Mouse (Mus musculus) hindbrain, embryonic 12.5 days (tissue): ENCODE results near the gene Kat6b. TPM values are rescaled to one million over a fixed set of nuclear protein-coding genes. Genes with fewer than 3 reads are reported as not detected.
"Not testable (repeated sequence)": the region's sequence is repeated elsewhere in the genome, so short reads cannot be mapped to it uniquely, and the experiment has no call there.

Experiments used
- ATAC-seq: fragments of 200-750 bp; cut with Nextera tagmentation; 2 replicates; pipeline ENCODE4 v1.8.0; 2017; ENCODE audit warnings: moderate TSS enrichment; ENCODE audit not compliant: low FRiP score
- H3K27ac ChIP-seq: fragments of 300-500 bp; sonication (generic); 2 replicates; pipeline ENCODE4 v1.5.1; 2016; ENCODE audit warnings: mild to moderate bottlenecking
- H3K27me3 ChIP-seq: fragments of 300-500 bp; sonication (generic); 2 replicates; pipeline ENCODE4 v1.6.1; 2016; ENCODE audit warnings: mild to moderate bottlenecking
- H3K36me3 ChIP-seq: fragments of 300-500 bp; sonication (generic); 2 replicates; pipeline ENCODE4 v1.6.1; 2016; ENCODE audit warnings: mild to moderate bottlenecking
- H3K4me1 ChIP-seq: fragments of 300-500 bp; sonication (generic); 2 replicates; pipeline ENCODE4 v1.6.1; 2016
- H3K4me2 ChIP-seq: fragments of 300-500 bp; sonication (generic); replicated peaks from 2 replicates; pipeline ENCODE4 v1.6.1; 2016; ENCODE audit warnings: mild to moderate bottlenecking
- H3K4me3 ChIP-seq: fragments of 300-500 bp; sonication (generic); 2 replicates; pipeline ENCODE4 v1.5.1; 2016; ENCODE audit warnings: mild to moderate bottlenecking
- H3K9ac ChIP-seq: fragments of 300-500 bp; sonication (generic); 2 replicates; pipeline ENCODE4 v1.6.1; 2016; ENCODE audit warnings: mild to moderate bottlenecking, moderate library complexity
- H3K9me3 ChIP-seq: fragments of 300-500 bp; sonication (generic); replicated peaks from 2 replicates; pipeline ENCODE4 v1.6.1; 2016; ENCODE audit warnings: mild to moderate bottlenecking
- WGBS: fragments of 180-500 bp; shearing (Covaris S2); methylation state at CpG from one replicate; pipeline ENCODE4 v1.1.7; 2016; 5-methylcytosine and 5-hydroxymethylcytosine counted together
- polyA plus RNA-seq: library from polyadenylated mRNA; unstranded; fragments of >200 nt; fragmentation: Nextera tagmentation; extraction: Ambion mirVana; gene quantifications from 2 replicates; pipeline ENCODE4 v1.2.1, GENCODE M21; 2016

Kat6b gene
- polyA plus RNA-seq, 1 experiment from 2014 or later: 27.1 TPM

GRCm38 (mm10) chr14:21458696-21459095, 22.5 kb upstream of the Kat6b start:
- Histone ChIP-seq H3K9me3 (no peaks in the 10 kb centered on the region), H3K4me1 (no peaks in the 10 kb centered on the region), H3K4me3 (no peak overlapping the region), H3K27me3 (no peaks in the 10 kb centered on the region), H3K9ac (no peak overlapping the region), H3K36me3 (no peaks in the 10 kb centered on the region), H3K27ac (no peak overlapping the region), H3K4me2 (no peak overlapping the region)
- 84% methylated on average over 7 of the region's 7 CpGs for WGBS
- no peak for ATAC-seq

- Histone ChIP-seq H3K9me3 (no peaks in the 10 kb centered on the region), H3K4me2 (no peak overlapping the region), H3K27me3 (no peaks in the 10 kb centered on the region), H3K9ac (no peak overlapping the region), H3K36me3 (no peaks in the 10 kb centered on the region), H3K4me1 (no peaks in the 10 kb centered on the region), H3K27ac (no peak overlapping the region), H3K4me3 (no peak overlapping the region)
- WGBS: 89% methylated on average over 4 of the region's 4 CpGs
- no peak for ATAC-seq
Observed at GRCm38 (mm10) chr14:21459163-21459562, 22.1 kb upstream of the Kat6b start.

- no peak for ATAC-seq
- Histone ChIP-seq H3K4me3 (no peak overlapping the region), H3K9me3 (no peaks in the 10 kb centered on the region), H3K36me3 (no peaks in the 10 kb centered on the region), H3K27ac (no peak overlapping the region), H3K4me1 (no peaks in the 10 kb centered on the region), H3K9ac (no peak overlapping the region), H3K4me2 (no peak overlapping the region), H3K27me3 (no peaks in the 10 kb centered on the region)
- WGBS: 87% methylated on average over 3 of the region's 3 CpGs
Observed at GRCm38 (mm10) chr14:21462398-21462797, 18.8 kb upstream of the Kat6b start.

- Histone ChIP-seq H3K27ac (no peak overlapping the region), H3K9ac (no peak overlapping the region), H3K36me3 (no peaks in the 10 kb centered on the region), H3K9me3 (no peaks in the 10 kb centered on the region), H3K4me2 (no peak overlapping the region), H3K4me3 (no peak overlapping the region), H3K27me3 (no peaks in the 10 kb centered on the region), H3K4me1 (no peaks in the 10 kb centered on the region)
- 95% methylated on average over 9 of the region's 9 CpGs for WGBS
- no peak for ATAC-seq
Observed at GRCm38 (mm10) chr14:21463117-21463712, 18.0 kb upstream of the Kat6b start.

DNA sequence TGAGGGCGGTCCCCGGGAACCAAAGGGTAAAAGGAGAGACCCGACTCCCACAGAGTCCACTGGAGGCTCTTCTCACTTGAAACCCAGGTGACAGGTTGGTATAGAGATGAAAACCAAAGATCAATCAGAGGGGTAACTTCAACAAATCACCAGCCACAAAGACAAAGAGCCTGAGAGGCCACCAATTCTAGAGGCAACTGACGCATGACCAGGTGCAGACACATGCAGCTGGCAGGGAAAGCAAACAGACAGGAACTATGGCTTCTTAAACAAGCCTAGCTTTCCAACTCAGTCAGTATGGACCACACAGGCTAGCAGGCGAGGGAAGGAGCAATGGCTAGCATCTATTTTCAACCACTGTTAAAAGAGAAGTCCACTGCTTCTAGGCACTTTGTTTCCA, 10.8 kb upstream of the Kat6b start:
- H3K4me3 ChIP-seq: no peak overlapping the region
- H3K27ac ChIP-seq: no peak overlapping the region
- no peak overlapping the region for H3K4me2 ChIP-seq
- ATAC-seq: no peak
- no peaks in the 10 kb centered on the region for H3K4me1 ChIP-seq
- no peaks in the 10 kb centered on the region for H3K36me3 ChIP-seq
- H3K9ac ChIP-seq: no peak overlapping the region
- no peaks in the 10 kb centered on the region for H3K27me3 ChIP-seq
- WGBS: 82% methylated on average over 5 of the region's 5 CpGs
- H3K9me3 ChIP-seq: no peaks in the 10 kb centered on the region

- Histone ChIP-seq H3K9me3 (no peaks in the 10 kb centered on the region), H3K27me3 (no peaks in the 10 kb centered on the region), H3K4me1 (no peaks in the 10 kb centered on the region), H3K4me3 (no peak overlapping the region), H3K4me2 (no peak overlapping the region), H3K36me3 (no peaks in the 10 kb centered on the region), H3K27ac (no peak overlapping the region), H3K9ac (no peak overlapping the region)
- 94% methylated on average over 2 of the region's 2 CpGs for WGBS
- no peak for ATAC-seq
Observed at GRCm38 (mm10) chr14:21471975-21472374, 9.3 kb upstream of the Kat6b start.

- ATAC-seq, H3K9me3 ChIP-seq, H3K4me2 ChIP-seq, H3K27me3 ChIP-seq, H3K9ac ChIP-seq, H3K4me3 ChIP-seq, H3K4me1 ChIP-seq, H3K36me3 ChIP-seq, H3K27ac ChIP-seq: not testable (repeated sequence)
- WGBS: 88% methylated on average over 4 of the region's 4 CpGs
Observed at GRCm38 (mm10) chr14:21474593-21475132, 6.6 kb upstream of the Kat6b start.

GRCm38 (mm10) chr14:21477181-21477580, 4.1 kb upstream of the Kat6b start:
- Histone ChIP-seq H3K9me3 (no peaks in the 10 kb centered on the region), H3K36me3 (no peaks in the 10 kb centered on the region), H3K27me3 (no peaks in the 10 kb centered on the region), H3K4me1 (no peaks in the 10 kb centered on the region), H3K4me2 (no peak overlapping the region), H3K27ac (no peak overlapping the region), H3K4me3 (no peak overlapping the region), H3K9ac (no peak overlapping the region)
- no peak for ATAC-seq
- WGBS: 90% methylated on average over 2 of the region's 2 CpGs

GRCm38 (mm10) chr14:21479566-21479965, 1.7 kb upstream of the Kat6b start:
- H3K27me3 ChIP-seq: no peaks in the 10 kb centered on the region
- no peaks in the 10 kb centered on the region for H3K36me3 ChIP-seq
- WGBS: 92% methylated on average over 8 of the region's 8 CpGs
- H3K4me2 ChIP-seq: no peak overlapping the region
- H3K4me3 ChIP-seq: no peak overlapping the region
- H3K4me1 ChIP-seq: no peaks in the 10 kb centered on the region
- H3K9me3 ChIP-seq: no peaks in the 10 kb centered on the region
- no peak overlapping the region for H3K9ac ChIP-seq
- ATAC-seq: no peak
- no peak overlapping the region for H3K27ac ChIP-seq

GRCm38 (mm10) chr14:21480191-21480590, 1.0 kb upstream of the Kat6b start:
- Histone ChIP-seq H3K36me3 (no peaks in the 10 kb centered on the region), H3K4me3 (no peak overlapping the region), H3K27ac (no peak overlapping the region), H3K9me3 (no peaks in the 10 kb centered on the region), H3K27me3 (no peaks in the 10 kb centered on the region), H3K4me1 (no peaks in the 10 kb centered on the region), H3K4me2 (no peak overlapping the region), H3K9ac (no peak overlapping the region)
- no peak for ATAC-seq
- WGBS: 93% methylated on average over 5 of the region's 5 CpGs

GRCm38 (mm10) chr14:21484199-21484598, 3.0 kb downstream of the Kat6b start:
- Histone ChIP-seq H3K9ac (no peak overlapping the region), H3K27ac (no peak overlapping the region), H3K27me3 (no peaks in the 10 kb centered on the region), H3K4me1 (peaks cover 4% of the 10 kb centered on the region; the same call in 1 of the 2 replicates), H3K4me2 (no peak overlapping the region), H3K36me3 (no peaks in the 10 kb centered on the region), H3K9me3 (no peaks in the 10 kb centered on the region), H3K4me3 (no peak overlapping the region)
- no peak for ATAC-seq
- WGBS: 75% methylated on average over 2 of the region's 2 CpGs

DNA sequence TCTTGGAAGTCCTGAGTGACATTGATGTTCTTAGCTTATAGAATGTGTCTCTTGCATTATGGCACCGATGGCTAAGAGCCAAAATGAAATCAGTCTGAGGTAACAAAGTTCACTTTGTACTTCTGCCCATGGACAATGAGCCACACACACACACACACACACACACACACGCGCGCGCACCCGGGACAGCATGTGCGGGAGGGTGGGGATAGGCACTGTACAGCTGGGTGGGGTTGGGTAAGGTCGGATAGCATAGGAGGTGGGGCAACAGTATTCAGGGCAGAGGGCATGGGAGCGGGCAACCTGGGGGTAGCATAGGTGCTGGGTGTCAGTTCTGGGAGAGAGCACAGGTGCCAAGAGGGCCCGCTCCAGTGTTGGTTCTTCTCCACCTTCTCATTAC, 3.5 kb downstream of the Kat6b start:
- ATAC-seq: no peak
- no peak overlapping the region for H3K9ac ChIP-seq
- no peak overlapping the region for H3K27ac ChIP-seq
- H3K27me3 ChIP-seq: no peaks in the 10 kb centered on the region
- H3K36me3 ChIP-seq: no peaks in the 10 kb centered on the region
- H3K9me3 ChIP-seq: no peaks in the 10 kb centered on the region
- 93% methylated on average over 10 of the region's 10 CpGs for WGBS
- H3K4me1 ChIP-seq: peaks cover 5% of the 10 kb centered on the region; the same call in 1 of the 2 replicates
- H3K4me3 ChIP-seq: no peak overlapping the region
- no peak overlapping the region for H3K4me2 ChIP-seq

GRCm38 (mm10) chr14:21485961-21486520, 4.8 kb downstream of the Kat6b start:
- 93% methylated on average over 3 of the region's 3 CpGs for WGBS
- Histone ChIP-seq H3K27me3 (no peaks in the 10 kb centered on the region), H3K9ac (no peak overlapping the region), H3K4me2 (no peak overlapping the region), H3K9me3 (no peaks in the 10 kb centered on the region), H3K4me1 (peaks cover 5% of the 10 kb centered on the region; the same call in 1 of the 2 replicates), H3K4me3 (no peak overlapping the region), H3K36me3 (no peaks in the 10 kb centered on the region), H3K27ac (no peak overlapping the region)
- no peak for ATAC-seq
